Mouse (Mus musculus): ENCODE results near the gene Tfcp2l1. TPM values are rescaled to one million over a fixed set of nuclear protein-coding genes. Genes with fewer than 3 reads are reported as not detected.

Gene Tfcp2l1
- polyA plus RNA-seq, 1 experiment from 2014 or later: 0.62 TPM

Other genes with a start within 250 kb of the Tfcp2l1 start
- 116 and 140 TPM in 2 replicates for gene Clasp1, start 238.9 kb upstream of the Tfcp2l1 start, polyA plus RNA-seq (2014; fragmentation: Nextera tagmentation; extraction: Ambion mirVana)